Mouse (Mus musculus): Measurements from ENCODE around the gene Btbd9. TPM values are rescaled to one million over a fixed set of nuclear protein-coding genes. Genes with fewer than 3 reads are reported as not detected.

The Btbd9 gene
- polyA plus RNA-seq, 1 experiment from 2014 or later: 135 TPM

Other genes starting within 250 kb of the Btbd9 start
- 1.7 and 2.4 TPM in 2 replicates for gene Dnah8, start 47.9 kb upstream of the Btbd9 start, polyA plus RNA-seq (2015; fragmentation: Nextera tagmentation; extraction: Ambion mirVana)
- 170 and 172 TPM in 2 replicates for gene Glo1, start 50.4 kb upstream of the Btbd9 start, polyA plus RNA-seq (2015; fragmentation: Nextera tagmentation; extraction: Ambion mirVana)